Mouse (Mus musculus): Measurements from ENCODE around the gene Fmc1. TPM values are rescaled to one million over a fixed set of nuclear protein-coding genes. Genes with fewer than 3 reads are reported as not detected.
"Not testable (repeated sequence)": the region's sequence is repeated elsewhere in the genome, so short reads cannot be mapped to it uniquely, and the experiment has no call there.

The Fmc1 gene
- polyA plus RNA-seq, 1 experiment from 2014 or later, result 104 TPM

GRCm38 (mm10) chr6:38535788-38536187 lies 2.5 kb downstream of the Fmc1 start:
- Histone ChIP-seq H3K4me2 (peak overlapping the region; percentile 69), H3K9ac (no peak overlapping the region), H3K36me3 (peaks cover 7% of the 10 kb centered on the region; the same call in 1 of the 2 replicates), H3K4me1 (peaks cover 14% of the 10 kb centered on the region; the same call in 1 of the 2 replicates), H3K9me3 (no peaks in the 10 kb centered on the region), H3K4me3 (peak overlapping the region; percentile 98), H3K27me3 (no peaks in the 10 kb centered on the region), H3K27ac (0 out of 2 replicates have a peak overlapping the region, but pooled peaks have one; percentile 95)
- WGBS, result 73% methylated on average over 1 of the region's 1 CpGs
- no peak for ATAC-seq (ENCODE audit: borderline replicate concordance, extremely low read depth, low FRiP score, low TSS enrichment)

DNA sequence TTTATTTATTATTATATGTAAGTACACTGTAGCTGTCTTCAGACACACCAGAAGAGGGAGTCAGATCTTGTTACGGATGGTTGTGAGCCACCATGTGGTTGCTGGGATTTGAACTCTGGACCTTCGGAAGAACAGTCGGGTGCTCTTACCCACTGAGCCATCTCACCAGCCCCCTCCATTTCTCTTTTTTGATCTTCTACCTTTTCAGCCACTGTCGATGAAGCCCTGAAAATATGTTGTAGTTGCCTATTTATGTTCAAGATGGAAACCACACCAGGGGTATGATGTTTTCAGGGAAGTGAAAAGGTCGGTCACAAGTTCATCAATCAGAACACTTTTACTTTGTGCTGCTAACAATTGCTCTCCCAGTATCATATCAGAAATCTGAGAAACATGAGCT lies 10.8 kb downstream of the Fmc1 start:
- not testable (repeated sequence) for H3K9me3 ChIP-seq; ATAC-seq (ENCODE audit: borderline replicate concordance, extremely low read depth, low FRiP score, low TSS enrichment); H3K4me3 ChIP-seq; H3K4me2 ChIP-seq; H3K27ac ChIP-seq; H3K36me3 ChIP-seq; H3K27me3 ChIP-seq; H3K9ac ChIP-seq; H3K4me1 ChIP-seq
- WGBS, result 89% methylated on average over 5 of the region's 5 CpGs

DNA sequence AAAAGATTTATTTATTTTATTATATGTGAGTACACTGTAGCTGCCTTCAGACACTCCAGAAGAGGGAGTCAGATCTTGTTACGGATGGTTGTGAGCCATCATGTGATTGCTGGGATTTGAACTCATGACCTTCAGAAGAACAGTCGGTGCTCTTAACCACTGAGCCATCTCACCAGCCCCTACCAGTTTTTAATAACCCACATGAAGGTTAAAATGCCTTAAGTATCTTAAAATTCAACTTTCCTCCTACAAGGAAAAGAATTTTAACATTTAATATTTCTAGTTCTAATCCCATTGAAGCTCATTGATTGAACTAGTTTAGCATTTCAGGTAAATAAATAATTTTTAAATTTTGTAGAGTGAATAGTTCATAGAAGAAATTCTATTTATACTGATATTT lies 13.7 kb downstream of the Fmc1 start:
- not testable (repeated sequence) for H3K36me3 ChIP-seq; H3K9ac ChIP-seq; H3K4me1 ChIP-seq; H3K27ac ChIP-seq; ATAC-seq (ENCODE audit: borderline replicate concordance, extremely low read depth, low FRiP score, low TSS enrichment); H3K27me3 ChIP-seq; H3K4me3 ChIP-seq; H3K4me2 ChIP-seq; H3K9me3 ChIP-seq
- WGBS, result 81% methylated on average over 2 of the region's 2 CpGs

GRCm38 (mm10) chr6:38547707-38548106 lies 14.4 kb downstream of the Fmc1 start:
- H3K27me3 ChIP-seq, result no peaks in the 10 kb centered on the region
- no peaks in the 10 kb centered on the region for H3K9me3 ChIP-seq
- H3K9ac ChIP-seq, result no peak overlapping the region

GRCm38 (mm10) chr6:38548595-38548994 lies 15.3 kb downstream of the Fmc1 start:
- WGBS, result 93% methylated on average over 7 of the region's 7 CpGs
- H3K4me2 ChIP-seq; H3K9ac ChIP-seq; H3K4me1 ChIP-seq; H3K27me3 ChIP-seq; H3K36me3 ChIP-seq; H3K27ac ChIP-seq; ATAC-seq (ENCODE audit: borderline replicate concordance, extremely low read depth, low FRiP score, low TSS enrichment); H3K4me3 ChIP-seq; H3K9me3 ChIP-seq: not testable (repeated sequence)

More at GRCm38 (mm10) chr6:38547707-38548106, 14.4 kb downstream of the Fmc1 start:
- Histone ChIP-seq H3K36me3 (no peaks in the 10 kb centered on the region), H3K4me3 (no peak overlapping the region), H3K4me2 (no peak overlapping the region), H3K4me1 (peaks cover 7% of the 10 kb centered on the region), H3K27ac (no peak overlapping the region)
- WGBS, result 84% methylated on average over 1 of the region's 1 CpGs
- no peak for ATAC-seq (ENCODE audit: borderline replicate concordance, extremely low read depth, low FRiP score, low TSS enrichment)

DNA sequence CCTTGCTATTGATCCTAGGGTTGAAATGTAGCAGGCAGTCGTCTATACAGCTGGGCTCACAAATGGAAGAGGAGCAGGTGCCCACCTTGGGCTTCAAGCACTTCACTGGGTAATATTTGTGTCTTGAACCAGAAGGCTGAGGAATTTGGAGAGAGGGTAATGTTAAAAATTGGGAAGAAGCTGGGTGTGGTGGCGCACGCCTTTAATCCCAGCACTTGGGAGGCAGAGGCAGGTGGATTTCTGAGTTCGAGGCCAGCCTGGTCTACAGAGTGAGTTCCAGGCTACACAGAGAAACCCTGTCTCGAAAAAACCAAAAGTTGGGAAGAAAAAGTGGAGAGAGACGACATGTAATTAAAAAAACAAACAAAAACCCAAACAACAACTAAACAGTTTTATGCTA lies 16.5 kb downstream of the Fmc1 start:
- WGBS, result 75% methylated on average over 6 of the region's 6 CpGs
- Histone ChIP-seq H3K27ac (peak overlapping the region; percentile 98; the same call in 1 of the 2 replicates), H3K9ac (0 out of 2 replicates have a peak overlapping the region, but pooled peaks have one; percentile 78), H3K4me2 (peak overlapping the region; percentile 68), H3K4me1 (peaks cover 17% of the 10 kb centered on the region), H3K4me3 (peak overlapping the region; percentile 82)
- H3K9me3 ChIP-seq; H3K36me3 ChIP-seq; H3K27me3 ChIP-seq; ATAC-seq (ENCODE audit: borderline replicate concordance, extremely low read depth, low FRiP score, low TSS enrichment): not testable (repeated sequence)

GRCm38 (mm10) chr6:38550250-38551061 lies 17.2 kb downstream of the Fmc1 start:
- H3K9me3 ChIP-seq, result no peaks in the 10 kb centered on the region
- WGBS, result 4% methylated on average over 28 of the region's 28 CpGs
- peak overlapping the region; percentile 78 for H3K9ac ChIP-seq
- H3K4me3 ChIP-seq, result peak overlapping the region; percentile 82
- peaks cover 18% of the 10 kb centered on the region for H3K4me1 ChIP-seq
- peak overlapping the region; percentile 98 for H3K27ac ChIP-seq
- no peaks in the 10 kb centered on the region for H3K27me3 ChIP-seq
- peak; percentile 40 for ATAC-seq (ENCODE audit: borderline replicate concordance, extremely low read depth, low FRiP score, low TSS enrichment)
- H3K36me3 ChIP-seq, result peaks cover 3% of the 10 kb centered on the region; the same call in 1 of the 2 replicates
- peak overlapping the region; percentile 68 for H3K4me2 ChIP-seq

GRCm38 (mm10) chr6:38551062-38551988 lies 18.0 kb downstream of the Fmc1 start, which contains the start of gene Luc7l2:
Luc7l2 (plus strand) TSS chr6:38551334.
- peak within 1 kb of the TSS; percentile 98 for H3K27ac ChIP-seq
- no peaks in the 10 kb centered on the region for H3K27me3 ChIP-seq
- peak; percentile 93 for ATAC-seq (ENCODE audit: borderline replicate concordance, extremely low read depth, low FRiP score, low TSS enrichment)
- H3K36me3 ChIP-seq, result peaks cover 8% of the 10 kb centered on the region; the same call in 1 of the 2 replicates
- 0% methylated on average over 68 of the region's 98 CpGs for WGBS
- peak within 1 kb of the TSS; percentile 85 for H3K9ac ChIP-seq
- H3K4me1 ChIP-seq, result peaks cover 18% of the 10 kb centered on the region
- H3K4me3 ChIP-seq, result peak within 1 kb of the TSS; percentile 82
- peak within 1 kb of the TSS; percentile 68 for H3K4me2 ChIP-seq
- no peaks in the 10 kb centered on the region for H3K9me3 ChIP-seq

DNA sequence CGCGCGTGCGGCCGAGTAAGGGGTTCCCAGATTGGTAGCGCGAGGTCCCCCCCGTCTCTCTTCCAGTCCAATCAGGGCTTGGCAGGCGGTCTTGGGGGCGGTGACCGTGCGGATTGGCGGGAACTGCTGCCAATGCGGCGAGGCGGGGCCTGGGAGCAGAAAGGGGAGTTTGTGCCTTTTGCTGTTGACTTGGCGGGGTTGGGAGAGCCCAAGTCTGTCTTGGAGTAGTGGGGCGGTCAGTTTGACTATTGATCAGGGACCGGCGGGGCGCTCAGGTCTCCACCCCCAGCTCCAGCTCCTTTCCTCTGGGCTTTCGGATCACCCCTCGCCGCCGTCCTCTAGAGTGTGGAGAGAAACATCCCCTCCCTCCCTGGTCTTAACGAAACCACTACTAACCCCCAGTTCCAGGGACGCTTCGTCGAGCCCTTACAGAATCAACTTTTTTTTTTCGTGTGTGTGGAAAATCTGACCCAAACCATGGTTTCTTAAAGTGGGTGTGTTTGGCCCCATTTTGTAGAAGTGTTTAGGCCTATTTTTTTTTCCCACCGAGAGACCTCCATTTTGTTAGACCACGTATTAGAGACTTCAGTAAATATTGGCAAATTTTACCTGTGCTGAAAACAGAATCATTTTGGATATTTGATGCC lies 18.8 kb downstream of the Fmc1 start:
- H3K9me3 ChIP-seq, result no peaks in the 10 kb centered on the region
- peak overlapping the region; percentile 98 for H3K27ac ChIP-seq
- H3K36me3 ChIP-seq, result peaks cover 9% of the 10 kb centered on the region; the same call in 1 of the 2 replicates
- no peaks in the 10 kb centered on the region for H3K27me3 ChIP-seq
- H3K4me3 ChIP-seq, result peak overlapping the region; percentile 82
- peak; percentile 96 for ATAC-seq (ENCODE audit: borderline replicate concordance, extremely low read depth, low FRiP score, low TSS enrichment)
- peak overlapping the region; percentile 50 for H3K4me2 ChIP-seq
- H3K9ac ChIP-seq, result peak overlapping the region; percentile 85
- WGBS, result under 1% methylated on average over 32 of the region's 32 CpGs
- H3K4me1 ChIP-seq, result peaks cover 18% of the 10 kb centered on the region

- peaks cover 9% of the 10 kb centered on the region; the same call in 1 of the 2 replicates for H3K36me3 ChIP-seq
- peak overlapping the region; percentile 85; the same call in 1 of the 2 replicates for H3K9ac ChIP-seq
- 11% methylated on average over 5 of the region's 5 CpGs for WGBS
- H3K4me3 ChIP-seq, result peak overlapping the region; percentile 82
- no peaks in the 10 kb centered on the region for H3K9me3 ChIP-seq
- H3K4me1 ChIP-seq, result peaks cover 18% of the 10 kb centered on the region
- no peak overlapping the region for H3K27ac ChIP-seq
- ATAC-seq (ENCODE audit: borderline replicate concordance, extremely low read depth, low FRiP score, low TSS enrichment), result no peak
- no peaks in the 10 kb centered on the region for H3K27me3 ChIP-seq
- H3K4me2 ChIP-seq, result peak overlapping the region; percentile 50
Observed at GRCm38 (mm10) chr6:38552636-38553000, 19.3 kb downstream of the Fmc1 start.

GRCm38 (mm10) chr6:38576096-38576495 lies 42.8 kb downstream of the Fmc1 start:
- H3K9ac ChIP-seq, result no peak overlapping the region
- no peaks in the 10 kb centered on the region for H3K27me3 ChIP-seq
- peaks cover 45% of the 10 kb centered on the region for H3K36me3 ChIP-seq
- no peaks in the 10 kb centered on the region for H3K9me3 ChIP-seq
- no peak for ATAC-seq (ENCODE audit: borderline replicate concordance, extremely low read depth, low FRiP score, low TSS enrichment)
- H3K4me3 ChIP-seq, result no peak overlapping the region
- no peaks in the 10 kb centered on the region for H3K4me1 ChIP-seq
- H3K27ac ChIP-seq, result no peak overlapping the region
- WGBS, result 85% methylated on average over 2 of the region's 2 CpGs
- no peak overlapping the region for H3K4me2 ChIP-seq

All from lung, embryonic 15.5 days (tissue).